Mouse (Mus musculus) lung, adult 18-20 months (tissue): ENCODE data around the gene Dnah2.

Experiments
- DNase-seq, 2 experiments: peaks; one replicate each; pipeline ENCODE4 v3.0.0; 2022; ENCODE audit warnings: mixed read lengths in 2 of 2

Dnah2 gene

GRCm38 (mm10) chr11:69386758-69387157 is 162.2 kb downstream of the Dnah2 start:
- DNase-seq = no peak

DNA sequence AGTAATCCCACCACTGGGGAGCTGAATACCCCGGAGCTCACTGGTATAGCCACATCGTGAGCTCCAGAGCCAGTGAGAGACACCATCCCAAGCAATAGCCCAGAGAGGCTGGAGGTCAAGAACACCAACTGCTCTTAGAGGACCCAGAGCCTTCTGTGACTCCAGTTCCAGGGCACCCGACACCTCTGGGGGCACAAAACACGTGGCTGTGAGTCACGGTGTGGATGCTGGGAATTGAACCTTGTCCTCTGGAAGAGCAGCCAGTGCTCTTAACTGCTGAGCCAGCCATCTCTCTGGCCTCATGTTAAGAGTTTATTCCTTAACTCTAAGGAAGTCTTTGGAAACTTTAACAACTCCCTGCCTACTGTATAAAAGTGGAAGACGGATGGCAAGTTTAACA is 163.9 kb downstream of the Dnah2 start:
- no peak for DNase-seq

GRCm38 (mm10) chr11:69382478-69383105 is 166.3 kb downstream of the Dnah2 start:
- DNase-seq = no peak

DNA sequence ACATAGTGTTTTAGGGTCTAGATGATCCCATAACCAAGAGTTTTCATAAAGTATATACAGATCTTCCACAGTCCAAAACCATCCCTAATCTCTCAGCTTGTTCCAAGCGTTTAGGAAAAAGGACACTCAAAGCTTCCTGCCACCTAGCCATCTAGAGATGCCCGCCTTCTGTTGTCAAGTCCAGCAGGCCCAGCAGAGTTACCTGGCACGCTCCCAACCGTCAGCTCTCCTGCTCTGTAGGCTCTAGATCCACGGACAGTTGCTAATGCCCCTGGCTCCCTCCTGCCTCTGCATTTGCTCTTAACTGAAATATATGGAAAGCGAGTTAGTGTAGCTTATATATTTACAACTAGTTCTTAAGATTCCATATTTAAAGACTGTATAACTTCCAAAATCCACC is 167.6 kb downstream of the Dnah2 start:
- DNase-seq = no peak

DNA sequence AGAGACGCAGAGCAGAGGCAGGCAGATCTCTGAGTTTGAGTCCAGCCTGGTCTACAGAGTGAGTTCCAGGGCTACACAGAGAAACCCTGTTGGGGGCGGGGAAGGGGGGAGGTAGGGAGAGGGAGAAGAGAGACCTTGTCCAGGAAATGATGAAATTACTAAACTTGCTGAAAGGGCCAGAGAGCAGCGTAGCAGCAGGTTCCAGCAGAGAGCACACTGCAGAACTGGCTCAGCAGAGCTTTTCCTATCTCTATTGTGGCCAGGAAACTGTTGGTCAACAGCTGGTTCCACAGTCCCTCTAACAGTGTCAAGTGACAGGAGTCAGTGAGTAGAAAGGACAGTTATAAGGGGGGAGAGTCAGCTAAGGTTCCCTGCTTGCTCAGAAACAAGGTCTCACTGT is 169.3 kb downstream of the Dnah2 start:
- no peak for DNase-seq

DNA sequence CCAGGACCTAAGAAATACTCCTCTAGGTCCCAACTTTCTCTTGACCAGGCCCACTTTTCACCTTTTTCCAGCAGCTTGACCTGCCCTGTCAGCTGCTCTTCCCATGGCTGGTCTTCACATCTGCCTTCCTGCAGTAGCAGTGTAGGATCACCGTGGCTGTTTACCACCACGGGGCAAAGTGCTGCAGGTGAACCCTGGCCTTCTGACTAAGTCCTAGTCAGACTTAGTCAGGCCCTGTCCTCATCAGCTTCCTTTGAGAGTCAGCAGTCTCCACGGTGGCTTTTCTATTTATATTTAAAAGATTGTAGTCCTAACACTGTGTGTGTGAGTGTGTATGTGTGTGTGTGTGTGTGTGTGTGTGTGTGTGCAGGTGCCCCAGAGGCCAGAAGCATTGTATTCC is 171.1 kb downstream of the Dnah2 start:
- no peak for DNase-seq

GRCm38 (mm10) chr11:69375646-69376045 is 173.3 kb downstream of the Dnah2 start:
- DNase-seq = no peak

DNA sequence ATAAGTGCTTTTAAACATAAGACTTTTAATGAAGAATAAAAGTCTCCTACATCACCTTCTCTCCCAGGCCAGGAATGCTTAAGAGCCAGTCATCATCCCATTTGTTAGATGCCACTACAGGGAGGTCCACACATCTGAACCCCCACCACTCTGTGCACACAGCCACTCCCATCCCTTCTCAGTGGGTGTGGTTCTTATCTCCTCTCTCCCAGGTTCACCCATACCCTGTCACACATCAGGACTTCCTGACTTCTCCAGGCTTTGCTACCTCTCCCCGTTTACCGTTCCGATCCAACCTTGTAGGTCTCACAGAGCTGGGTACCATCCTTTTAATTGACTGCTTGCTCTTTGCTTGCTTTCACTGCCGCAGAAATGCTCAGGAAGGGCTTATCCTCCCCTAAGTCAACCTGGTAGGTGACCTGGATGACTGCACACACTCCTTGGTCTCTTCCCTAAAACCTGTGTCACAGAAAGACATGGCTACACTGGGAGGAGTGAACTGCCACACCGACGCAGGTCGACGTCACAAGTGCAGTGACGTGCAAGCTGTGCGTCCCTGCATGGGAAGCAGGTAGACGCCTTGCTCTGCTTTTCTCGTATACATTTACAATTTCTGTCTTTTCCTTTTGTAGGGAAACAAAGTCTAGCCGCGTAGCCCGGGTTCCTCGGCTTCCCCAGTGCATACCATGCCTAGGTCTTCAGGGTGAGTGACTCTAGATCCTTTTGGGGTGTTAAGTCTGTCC is 175.5 kb downstream of the Dnah2 start:
- DNase-seq = no peak

- DNase-seq = peak in 1 of 2 experiments; percentile 15
These were observed 176.1 kb downstream of the Dnah2 start for GRCm38 (mm10) chr11:69372780-69373170.

DNA sequence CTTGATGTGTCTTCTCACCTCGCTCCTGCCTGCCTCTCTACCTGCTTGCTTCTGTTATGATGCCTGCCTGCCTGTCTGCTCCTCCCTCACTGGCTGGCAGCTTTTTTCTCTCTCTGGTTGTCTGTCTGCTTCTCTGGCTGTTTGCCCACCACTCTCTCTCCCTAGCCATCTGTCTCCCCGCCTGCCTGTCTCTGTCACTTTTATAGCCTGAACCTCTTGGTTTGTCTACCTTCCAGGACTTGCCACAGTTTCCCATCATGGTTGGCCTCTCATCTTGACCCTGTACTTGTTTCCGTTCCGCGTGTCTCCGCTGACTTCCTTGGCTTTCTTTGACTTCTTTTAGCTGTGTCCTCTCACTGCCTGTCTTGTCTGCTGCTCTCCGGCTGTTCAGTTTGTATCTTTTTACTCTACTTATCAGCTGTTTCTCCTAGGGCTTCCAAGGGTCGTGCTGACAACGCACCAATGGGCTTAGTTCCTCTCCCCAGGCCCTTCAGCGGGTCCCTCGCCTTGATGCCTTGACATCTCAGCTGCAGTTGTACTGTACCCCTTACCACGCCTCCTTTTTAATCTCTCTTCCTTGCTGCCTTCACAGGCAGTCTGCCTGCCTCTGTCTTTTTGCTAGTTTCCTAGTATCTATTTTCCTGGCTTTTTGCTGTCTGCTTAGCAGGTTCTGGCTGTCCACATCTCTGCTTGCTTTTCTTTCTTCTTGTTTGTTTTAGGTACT is 176.7 kb downstream of the Dnah2 start:
- DNase-seq = no peak

GRCm38 (mm10) chr11:69371601-69372000 is 177.3 kb downstream of the Dnah2 start:
- DNase-seq = no peak

- peak in 1 of 2 experiments; percentile 14 for DNase-seq
These were observed 178.1 kb downstream of the Dnah2 start for GRCm38 (mm10) chr11:69370817-69371215.
